Comparison of ENCODE assay signal across 23 mouse cellular contexts in the genomic region with DNA sequence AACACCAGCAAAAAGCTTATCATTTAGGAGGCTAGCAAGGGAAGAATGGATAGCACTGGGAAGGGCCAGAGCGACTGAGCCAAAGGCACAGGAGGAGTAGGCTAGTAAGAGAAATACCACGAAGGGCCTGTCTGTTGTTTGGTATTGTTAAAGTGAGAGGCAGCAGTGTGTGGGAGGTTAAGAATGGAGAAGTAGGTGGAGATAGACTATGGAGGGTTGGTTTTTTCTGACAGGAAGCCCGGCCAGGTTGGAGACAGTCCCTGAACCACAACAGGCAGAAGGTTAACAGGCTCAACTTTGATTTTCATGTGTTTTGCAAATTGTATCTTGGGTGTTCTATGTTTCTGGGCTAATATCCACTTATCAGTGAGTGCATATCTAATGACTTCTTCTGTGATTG. TPM values are rescaled to one million over a fixed set of nuclear protein-coding genes. Genes with fewer than 3 reads are reported as not detected.
DNase-seq lines count a peak whose midpoint lies in the region; ATAC-seq lines count a peak whose summit lies in the region.
"Had no signal": no experiment of that assay in that cellular context is flagged by ENCODE, and none has a peak within 500 bp of the region (broad histone marks: within the 10 kb centered on the region; RNA-seq: fewer than 3 reads in every experiment).

No protein-coding gene starts in this region.

- H3K27ac ChIP-seq in brown adipose tissue, adult 24 weeks (replicated peaks; ENCODE audit: low read depth, low read length), result peak overlapping the region; percentile 30
- H3K27ac ChIP-seq: embryonic facial prominence, embryonic 12.5 days; embryonic facial prominence, embryonic 15.5 days; forebrain, embryonic 12.5 days; forebrain, embryonic 15.5 days; hindbrain, embryonic 12.5 days; hindbrain, embryonic 15.5 days; intestine, embryonic 15.5 days had no signal

- no peak for DNase-seq in ovary, postnatal 10 days (ENCODE audit: low spot score)
- DNase-seq in B cell, adult 2 months, result no peak
- DNase-seq: adrenal gland, postnatal 10 days; adrenal gland, postnatal 36 days; cerebellum, adult 11 months; cerebellum, adult 2 months; cerebellum, adult 9-11 months; gastrocnemius, postnatal 25 days; heart, postnatal 36 days; kidney, adult 11 months had no signal

- no peak overlapping the region for H3K4me3 ChIP-seq in brown adipose tissue, adult 24 weeks (ENCODE audit: insufficient read depth, low read depth, low read length)
- H3K4me3 ChIP-seq: embryonic facial prominence, embryonic 12.5 days; embryonic facial prominence, embryonic 15.5 days; forebrain, embryonic 12.5 days; forebrain, embryonic 15.5 days; hindbrain, embryonic 12.5 days; hindbrain, embryonic 15.5 days; intestine, embryonic 15.5 days had no signal

- peaks cover 9% of the 10 kb centered on the region; the same call in 1 of the 2 replicates for H3K4me1 ChIP-seq in brown adipose tissue, adult 24 weeks (ENCODE audit: control insufficient read depth, insufficient read depth, insufficient read length, low read length)
- H3K4me1 ChIP-seq: embryonic facial prominence, embryonic 12.5 days; embryonic facial prominence, embryonic 15.5 days; forebrain, embryonic 12.5 days; forebrain, embryonic 15.5 days; hindbrain, embryonic 12.5 days; hindbrain, embryonic 15.5 days; intestine, embryonic 15.5 days had no signal

- peak; percentile 33 for ATAC-seq in CD4-positive, CD25-positive, alpha-beta regulatory T cell, adult 4 months
- ATAC-seq in hematopoietic stem cell, adult 5-6 weeks (replicated peaks in 1 of 2; ENCODE audit: insufficient read depth in 1 of 2, low FRiP score in 2 of 2, low TSS enrichment in 1 of 2, low read depth in 1 of 2, poor library complexity in 2 of 2, severe bottlenecking in 2 of 2), result peak; percentile 84
- ATAC-seq in megakaryocyte progenitor cell, adult 5-6 weeks (replicated peaks; ENCODE audit: poor library complexity), result peak; percentile 75
- ATAC-seq: forebrain, embryonic 15.5 days; intestine, embryonic 15.5 days; Patski had no signal

RNA-seq across cellular contexts. Expression of gene Cdc42ep3, which starts 26.6 kb away (rescaled TPM):
- 10 to 100 TPM; 32.2 to 35.2 TPM for polyA plus RNA-seq in CD4-positive, CD25-positive, alpha-beta regulatory T cell, adult 4 months (2017; shearing (Covaris generic))
- 4.9 and 5.5 TPM in 2 replicates for polyA plus RNA-seq in brown adipose tissue, adult 24 weeks (2012; ENCODE audit: insufficient read depth, insufficient read length, missing spikeins)
- 53.7 and 75.2 TPM in 2 replicates for total RNA-seq in hematopoietic stem cell, adult 5-6 weeks (2017)
- 34.8 and 37.1 TPM in 2 replicates for total RNA-seq in megakaryocyte progenitor cell, adult 5-6 weeks (2015)
- total RNA-seq in megakaryocyte progenitor cell, adult 5-6 weeks (2017), result 64.5 and 82.4 TPM in 2 replicates
- polyA plus RNA-seq: G1E had no signal

Comparison
In these comparisons a context has a peak if more than half of its experiments do, and no peak if none do; other contexts are left out.
1. ATAC-seq: peak in every context shown above with its lines; median percentile 84 in hematopoietic stem cell, adult 5-6 weeks; 75 in megakaryocyte progenitor cell, adult 5-6 weeks; 33 in CD4-positive, CD25-positive, alpha-beta regulatory T cell, adult 4 months.